Comparison of ENCODE assay signal across 8 mouse cellular contexts in the genomic region with DNA sequence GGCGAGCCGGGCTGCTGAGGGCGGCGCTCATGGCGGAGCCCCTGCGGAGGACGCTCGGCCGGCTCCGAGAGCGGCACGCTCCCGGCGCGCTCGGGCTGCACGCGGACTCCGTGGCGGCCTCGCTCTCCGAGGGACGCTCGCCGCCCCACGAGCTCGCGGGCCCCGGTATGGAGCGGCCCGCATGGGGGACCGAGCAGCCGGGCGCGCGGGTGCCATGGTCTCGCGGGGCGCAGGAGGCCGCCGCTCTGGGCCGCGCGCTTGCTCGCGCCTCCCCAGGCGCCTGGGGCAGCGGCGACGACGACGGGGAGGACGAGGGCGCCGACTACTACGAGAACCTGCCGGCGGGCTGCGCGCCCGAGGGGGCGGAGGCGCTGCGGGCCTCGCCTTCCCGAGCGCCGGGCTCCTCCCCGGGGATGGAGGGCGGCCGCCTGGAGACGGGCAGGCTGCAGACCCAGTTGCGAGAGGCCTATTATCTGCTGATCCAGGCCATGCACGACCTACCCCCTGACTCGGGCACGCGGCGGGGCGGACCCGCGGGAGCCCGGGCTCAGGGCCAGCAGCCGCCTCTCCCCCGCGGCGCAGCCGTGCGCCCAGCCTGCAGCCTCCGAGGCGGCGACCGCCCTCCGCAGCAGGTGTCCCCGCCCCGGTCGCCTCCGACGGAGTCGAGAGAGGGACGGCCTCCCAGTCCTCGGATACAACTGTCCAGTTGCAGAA. TPM values are rescaled to one million over a fixed set of nuclear protein-coding genes. Genes with fewer than 3 reads are reported as not detected.
DNase-seq lines count a peak whose midpoint lies in the region; ATAC-seq and TF ChIP-seq lines count a peak whose summit lies in the region.

No protein-coding gene starts in this region.

- peak; percentile 46 for ATAC-seq in inflammation-experienced regulatory T-cells, adult 6 months
- ATAC-seq in megakaryocyte-erythroid progenitor cell, adult 5-6 weeks (replicated peaks; ENCODE audit: low FRiP score, low TSS enrichment, poor library complexity, severe bottlenecking), result peak; percentile 85
- ATAC-seq in monocyte, adult 5-6 weeks (replicated peaks; ENCODE audit: insufficient number of reproducible peaks, low FRiP score, low TSS enrichment, poor library complexity, severe bottlenecking), result no peak

- H3K4me1 ChIP-seq in cortical plate, adult 2 months (ENCODE audit: control insufficient read depth, insufficient read depth, low read length), result no peaks in the 10 kb centered on the region

- intact Hi-C loops in left cerebral cortex, postnatal 25 days (cut with DNase I), result no loop called here

- H3K4me3 ChIP-seq in cortical plate, adult 2 months (ENCODE audit: insufficient read depth, low read length), result peak overlapping the region; percentile 29

- TF ChIP-seq POLR2A in cortical plate, adult 2 months (IDR thresholded peaks at IDR 0.05; ENCODE audit: extremely low read depth, insufficient read depth, low read length), result no peak

- no peak overlapping the region for H3K27ac ChIP-seq in cortical plate, adult 2 months (ENCODE audit: insufficient read depth, low read length)

- peak; percentile 79 for DNase-seq in ZHBTc4 (ENCODE audit: low read depth, low spot score)
- DNase-seq in gastrocnemius, postnatal 25 days, result peak; percentile 87
- peak; percentile 55 to 60 for DNase-seq in left cerebral cortex, postnatal 25 days (ENCODE audit: low spot score in 2 of 2)
- peak; percentile 52 for DNase-seq in right cerebral cortex, postnatal 4 days

- no peak for TF ChIP-seq CTCF in cortical plate, adult 2 months (IDR thresholded peaks at IDR 0.05; ENCODE audit: extremely low read depth, insufficient read depth, low read length)

RNA-seq across cellular contexts. Expression of a gene that starts 0.5 kb away (rescaled TPM):
- polyA plus RNA-seq in cortical plate, adult 2 months (2012; rRNA removed), result 1.9 and 2.0 TPM in 2 replicates
- total RNA-seq in gastrocnemius, postnatal 25 days (2021), result 1 to 10 TPM in 1 of 2 experiments, under 1 TPM in 1; 0.92 to 1.2 TPM
- polyA plus RNA-seq in inflammation-experienced regulatory T-cells, adult 6 months (2017; shearing (Covaris generic)), result under 1 TPM in 1 of 3 experiments, not detected in 2; 0.13 TPM
- total RNA-seq in left cerebral cortex, postnatal 25 days (2021), result 1 to 10 TPM; 2.7 to 3.8 TPM
- total RNA-seq in megakaryocyte-erythroid progenitor cell, adult 5-6 weeks (2014; fragmentation: Nextera tagmentation), result 6.9 and 13.4 TPM in 2 replicates
- total RNA-seq in megakaryocyte-erythroid progenitor cell, adult 5-6 weeks (2017), result 12.9 and 15.0 TPM in 2 replicates
- 0.32 to 1.6 TPM in 2 of 3 replicates, not detected in the other for total RNA-seq in monocyte, adult 5-6 weeks (2017)

RNA-seq across cellular contexts. Expression of a gene that starts 50.3 kb away (rescaled TPM):
- polyA plus RNA-seq in cortical plate, adult 2 months (2012; rRNA removed), result 34.6 and 38.2 TPM in 2 replicates
- 10 to 100 TPM; 14.3 to 17.9 TPM for total RNA-seq in gastrocnemius, postnatal 25 days (2021)
- polyA plus RNA-seq in inflammation-experienced regulatory T-cells, adult 6 months (2017; shearing (Covaris generic)), result 10 to 100 TPM; 13.8 to 21.9 (median 20.6) TPM
- total RNA-seq in left cerebral cortex, postnatal 25 days (2021), result 10 to 100 TPM; 35.7 to 45.1 TPM
- total RNA-seq in megakaryocyte-erythroid progenitor cell, adult 5-6 weeks (2014; fragmentation: Nextera tagmentation), result 17.4 and 20.3 TPM in 2 replicates
- total RNA-seq in megakaryocyte-erythroid progenitor cell, adult 5-6 weeks (2017), result 19.4 and 27.4 TPM in 2 replicates
- total RNA-seq in monocyte, adult 5-6 weeks (2017), result 24.4 to 36.0 TPM (median 25.5 TPM) in 3 replicates
